Mouse (Mus musculus) G1E (cell line): Measurements from ENCODE around the gene Lamc2.

Experiments used
- CTCF ChIP-seq: IDR thresholded peaks from 2 replicates; pipeline ENCODE4 v1.5.1; 2012; ENCODE audit warnings: low read depth, low read length, inconsistent platforms, mixed read lengths
- GATA1 ChIP-seq: IDR thresholded peaks from 2 replicates; pipeline ENCODE4 v1.6.1; 2012; ENCODE audit warnings: borderline replicate concordance, low read length, inconsistent platforms, mixed read lengths
- GATA2 ChIP-seq: IDR thresholded peaks from 2 replicates; pipeline ENCODE4 v1.6.1; 2012; ENCODE audit warnings: low read depth, low read length, inconsistent platforms, borderline replicate concordance

DNA sequence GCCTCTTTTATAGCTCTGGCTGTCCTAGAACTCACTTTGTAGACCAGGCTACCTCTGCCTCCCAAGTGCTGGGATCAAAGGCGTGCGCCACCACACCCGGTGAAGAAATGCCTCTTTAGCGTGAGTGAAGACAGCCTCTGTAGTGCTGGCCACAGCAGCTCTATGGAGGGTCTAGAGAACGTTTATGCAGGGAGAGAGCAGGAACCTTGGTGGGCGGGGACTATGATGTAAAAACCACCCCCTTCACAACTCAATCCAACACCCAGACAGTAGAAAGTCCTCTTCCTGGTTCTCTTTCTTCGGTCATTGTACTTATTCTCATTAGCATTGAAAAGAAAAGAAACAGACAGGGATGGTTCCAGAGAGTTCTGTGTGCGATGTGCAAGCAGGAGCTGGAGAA is 40.8 kb upstream of the Lamc2 start:
- no peak for TF ChIP-seq CTCF
- TF ChIP-seq GATA2: no peak
- no peak for TF ChIP-seq GATA1
